ENCODE assay signal across 10 mouse cellular contexts in genomic region chr14:105851359-105852067, GRCm38 (mm10). TPM values are rescaled to one million over a fixed set of nuclear protein-coding genes. Genes with fewer than 3 reads are reported as not detected.
DNase-seq lines count a peak whose midpoint lies in the region; ATAC-seq and TF ChIP-seq lines count a peak whose summit lies in the region.
"Had no signal": no experiment of that assay in that cellular context is flagged by ENCODE, and none has a peak within 500 bp of the region (broad histone marks: within the 10 kb centered on the region; RNA-seq: fewer than 3 reads in every experiment).

No protein-coding gene starts in this region.

- no peak overlapping the region for H3K27ac ChIP-seq in kidney, adult 2 months (ENCODE audit: insufficient read depth, low read depth, low read length)
- 0 out of 2 replicates have a peak overlapping the region, but pooled peaks have one; percentile 38 for H3K27ac ChIP-seq in midbrain, embryonic 14.5 days (replicated peaks; ENCODE audit: low read depth, low read length)
- H3K27ac ChIP-seq: limb, embryonic 15.5 days had no signal

- no peaks in the 10 kb centered on the region for H3K4me1 ChIP-seq in kidney, adult 2 months (ENCODE audit: control insufficient read depth, insufficient read depth, low read length)
- peaks cover 10% of the 10 kb centered on the region; the same call in 1 of the 2 replicates for H3K4me1 ChIP-seq in midbrain, embryonic 14.5 days (ENCODE audit: control insufficient read depth, insufficient read depth, low read length)
- H3K4me1 ChIP-seq: limb, embryonic 15.5 days had no signal

- no peaks in the 10 kb centered on the region for H3K9me3 ChIP-seq in midbrain, embryonic 14.5 days (ENCODE audit: control insufficient read depth, low read length)
- H3K9me3 ChIP-seq: limb, embryonic 15.5 days had no signal

- TF ChIP-seq POLR2A in kidney, adult 2 months (IDR thresholded peaks at IDR 0.05; ENCODE audit: low read depth, low read length) = no peak
- TF ChIP-seq POLR2A in brain, embryonic 14.5 days (IDR thresholded peaks at IDR 0.05; ENCODE audit: borderline replicate concordance, extremely low read depth, insufficient read depth, insufficient read length, poor library complexity, severe bottlenecking) = no peak

- H3K4me3 ChIP-seq in kidney, adult 2 months (ENCODE audit: insufficient read depth, low read depth, low read length) = no peak overlapping the region
- no peak overlapping the region for H3K4me3 ChIP-seq in midbrain, embryonic 14.5 days (replicated peaks; ENCODE audit: low read depth, low read length)
- H3K4me3 ChIP-seq: limb, embryonic 15.5 days had no signal

- no peak for TF ChIP-seq CTCF in kidney, adult 2 months (conservative IDR thresholded peaks at IDR 0.05; ENCODE audit: insufficient read depth, insufficient read length, low read depth, low read length)
- TF ChIP-seq CTCF in brain, embryonic 14.5 days (IDR thresholded peaks at IDR 0.05; ENCODE audit: borderline replicate concordance, extremely low read depth, insufficient read depth, insufficient read length) = no peak

- peak; percentile 17 for DNase-seq in kidney, adult 2 months
- DNase-seq in kidney, adult 18-20 months = no peak
- peak; percentile 94 for DNase-seq in brain, embryonic 14.5 days (ENCODE audit: low read depth)
- DNase-seq in midbrain, embryonic 14.5 days = peak; percentile 69
- DNase-seq in spleen, postnatal 36 days (ENCODE audit: low spot score in 2 of 2) = no peak
- DNase-seq in left cerebral cortex, postnatal 4 days = no peak
- DNase-seq in c-Kit-positive CD71-positive TER-119-positive erythroid progenitor cells, embryonic 14.5 days (ENCODE audit: low spot score) = no peak
- DNase-seq: adrenal gland, postnatal 14 days had no signal

- no peaks in the 10 kb centered on the region for H3K27me3 ChIP-seq in kidney, adult 2 months (replicated peaks; ENCODE audit: control insufficient read depth, insufficient read depth, low read length)
- no peaks in the 10 kb centered on the region for H3K27me3 ChIP-seq in midbrain, embryonic 14.5 days (ENCODE audit: control insufficient read depth, insufficient read depth, low read length)
- H3K27me3 ChIP-seq: limb, embryonic 15.5 days had no signal

- intact Hi-C loops in left cerebral cortex, postnatal 4 days (cut with DNase I) = no loop called here

- no peaks in the 10 kb centered on the region for H3K36me3 ChIP-seq in kidney, adult 2 months (ENCODE audit: control insufficient read depth, insufficient read depth, low read length)
- H3K36me3 ChIP-seq in midbrain, embryonic 14.5 days (ENCODE audit: control insufficient read depth, insufficient read depth, low read length) = no peaks in the 10 kb centered on the region
- H3K36me3 ChIP-seq: limb, embryonic 15.5 days had no signal

- 42% methylated on average over 7 of the region's 7 CpGs for WGBS in kidney, adult 2 months
- WGBS in midbrain, embryonic 14.5 days = 7% methylated on average over 7 of the region's 7 CpGs

- peak; percentile 89 for ATAC-seq in granulocyte monocyte progenitor cell, adult 5-6 weeks (replicated peaks; ENCODE audit: poor library complexity, severe bottlenecking)
- no peak; the same call in 1 of the 2 replicates for ATAC-seq in midbrain, embryonic 14.5 days (ENCODE audit: low FRiP score, low TSS enrichment)

- H3K4me2 ChIP-seq in midbrain, embryonic 14.5 days (ENCODE audit: low read length) = no peak overlapping the region
- H3K4me2 ChIP-seq: limb, embryonic 15.5 days had no signal

- H3K9ac ChIP-seq in midbrain, embryonic 14.5 days (replicated peaks; ENCODE audit: low read length) = no peak overlapping the region
- H3K9ac ChIP-seq: limb, embryonic 15.5 days had no signal

RNA-seq across cellular contexts. Expression of gene Spry2, which starts 45.1 kb away (rescaled TPM):
- polyA plus RNA-seq in kidney, adult 2 months (2012; rRNA removed) = 14.3 and 14.4 TPM in 2 replicates
- polyA plus RNA-seq in brain, embryonic 14.5 days (2012; rRNA removed) = 11.3 and 20.5 TPM in 2 replicates
- 7.9 and 9.1 TPM in 2 replicates for total RNA-seq in granulocyte monocyte progenitor cell, adult 5-6 weeks (2014; fragmentation: Nextera tagmentation)
- 6.8 and 9.3 TPM in 2 replicates for total RNA-seq in granulocyte monocyte progenitor cell, adult 5-6 weeks (2017)
- polyA plus RNA-seq in midbrain, embryonic 14.5 days (2014; fragmentation: Nextera tagmentation; extraction: Ambion mirVana) = 39.5 and 40.1 TPM in 2 replicates
- total RNA-seq in left cerebral cortex, postnatal 4 days (2021) = 10 to 100 TPM; 50.9 to 51.9 TPM

Comparison
In these comparisons a context has a peak if more than half of its experiments do, and no peak if none do; other contexts are left out.
1. DNase-seq: peak in kidney, adult 2 months (single experiment), brain, embryonic 14.5 days (single experiment) and midbrain, embryonic 14.5 days (single experiment); none in kidney, adult 18-20 months (single experiment), spleen, postnatal 36 days (0 of 2), left cerebral cortex, postnatal 4 days (single experiment) and c-Kit-positive CD71-positive TER-119-positive erythroid progenitor cells, embryonic 14.5 days (single experiment).